Mouse (Mus musculus) brain, embryonic 14.5 days (tissue): ENCODE data around the gene Selp.

Source experiments
- CTCF ChIP-seq: fragments of 200-500 bp; IDR thresholded peaks from 2 replicates; pipeline ENCODE4 v1.5.1; 2012; ENCODE audit warnings: inconsistent platforms, mild to moderate bottlenecking, moderate library complexity, borderline replicate concordance; ENCODE audit not compliant: insufficient read depth, insufficient read length; ENCODE audit errors: extremely low read depth
- POLR2A ChIP-seq: fragments of 200-500 bp; IDR thresholded peaks from 2 replicates; pipeline ENCODE4 v1.6.1; 2012; ENCODE audit warnings: mild to moderate bottlenecking, inconsistent platforms, borderline replicate concordance; ENCODE audit not compliant: poor library complexity, insufficient read depth, insufficient read length, severe bottlenecking; ENCODE audit errors: extremely low read depth

- TF ChIP-seq CTCF: no peak
- TF ChIP-seq POLR2A: no peak
Measured at GRCm38 (mm10) chr1:164199551-164199950, 84.5 kb downstream of the Selp start.
